Mouse (Mus musculus) intestine, postnatal 0 days (tissue): ENCODE measurements around the gene Ubxn6. TPM values are rescaled to one million over a fixed set of nuclear protein-coding genes. Genes with fewer than 3 reads are reported as not detected.

Source experiments
- ATAC-seq: fragments of 200-750 bp; cut with Nextera tagmentation; 2 replicates; pipeline ENCODE4 v1.8.0; 2017; ENCODE audit warnings: mild to moderate bottlenecking, moderate TSS enrichment, moderate library complexity
- H3K27ac ChIP-seq: fragments of 300-500 bp; sonication (generic); 2 replicates; pipeline ENCODE4 v1.5.1; 2014; ENCODE audit warnings: mild to moderate bottlenecking, low read depth, low read length, moderate library complexity
- H3K27me3 ChIP-seq: fragments of 300-500 bp; sonication (generic); replicated peaks from 2 replicates; pipeline ENCODE4 v1.6.1; 2014; ENCODE audit warnings: low read length, mixed read lengths; ENCODE audit not compliant: control insufficient read depth, insufficient read depth
- H3K36me3 ChIP-seq: fragments of 300-500 bp; sonication (generic); 2 replicates; pipeline ENCODE4 v1.6.1; 2014; ENCODE audit warnings: mild to moderate bottlenecking, moderate library complexity; ENCODE audit not compliant: control insufficient read depth, insufficient read depth
- H3K4me1 ChIP-seq: fragments of 300-500 bp; sonication (generic); replicated peaks from 2 replicates; pipeline ENCODE4 v1.6.1; 2014; ENCODE audit warnings: antibody characterized with exemption, low read length, mixed read lengths; ENCODE audit not compliant: control insufficient read depth, insufficient read depth
- H3K4me2 ChIP-seq: fragments of 300-500 bp; sonication (generic); replicated peaks from 2 replicates; pipeline ENCODE4 v1.6.1; 2014; ENCODE audit warnings: low read depth, mild to moderate bottlenecking, moderate library complexity
- H3K4me3 ChIP-seq: fragments of 300-500 bp; sonication (generic); 2 replicates; pipeline ENCODE4 v1.5.1; 2014; ENCODE audit warnings: low read depth, low read length
- H3K9ac ChIP-seq: fragments of 300-500 bp; sonication (generic); 2 replicates; pipeline ENCODE4 v1.6.1; 2014; ENCODE audit warnings: mild to moderate bottlenecking, low read depth, low read length
- H3K9me3 ChIP-seq: fragments of 300-500 bp; sonication (generic); 2 replicates; pipeline ENCODE4 v1.6.1; 2016; ENCODE audit warnings: mixed run types; ENCODE audit not compliant: control insufficient read depth
- CTCF ChIP-seq: sonication (generic); IDR thresholded peaks from 2 replicates; pipeline ENCODE4 v1.5.1; 2016; ENCODE audit warnings: low read depth, mild to moderate bottlenecking, control low read depth, antibody characterized with exemption, moderate library complexity
- whole genome bisulfite sequencing: fragments of 180-500 bp; shearing (Covaris S2); extraction: QIAGEN DNeasy Blood & Tissue Kit; methylation state at CpG from one replicate; pipeline ENCODE4 v1.1.7; 2014; 5-methylcytosine and 5-hydroxymethylcytosine counted together
- polyA plus RNA-seq: library from polyadenylated mRNA; unstranded; fragments of >200 nt; fragmentation: Nextera tagmentation; extraction: Ambion mirVana; gene quantifications from 2 replicates; pipeline ENCODE4 v1.2.1, GENCODE M21; 2015

Ubxn6 gene
- polyA plus RNA-seq, 1 experiment from 2014 or later, result 42.5 TPM

GRCm38 (mm10) chr17:56077523-56077922 is 2.7 kb upstream of the Ubxn6 start:
- H3K9me3 ChIP-seq, result no peaks in the 10 kb centered on the region
- no peak for TF ChIP-seq CTCF
- 87% methylated on average over 5 of the region's 5 CpGs for WGBS
- H3K4me2 ChIP-seq, result no peak overlapping the region
- H3K4me3 ChIP-seq, result no peak overlapping the region
- H3K27ac ChIP-seq, result no peak overlapping the region
- no peak for ATAC-seq
- H3K4me1 ChIP-seq, result 0 out of 2 replicates have a peak, but pooled peaks cover 3% of the 10 kb centered on the region
- no peaks in the 10 kb centered on the region for H3K27me3 ChIP-seq
- no peak overlapping the region for H3K9ac ChIP-seq
- peaks cover 5% of the 10 kb centered on the region for H3K36me3 ChIP-seq

GRCm38 (mm10) chr17:56074097-56074826 is 566 bp downstream of the Ubxn6 start:
- ATAC-seq, result peak; percentile 48
- H3K36me3 ChIP-seq, result peaks cover 36% of the 10 kb centered on the region
- no peak for TF ChIP-seq CTCF
- H3K27me3 ChIP-seq, result no peaks in the 10 kb centered on the region
- H3K4me2 ChIP-seq, result peak overlapping the region; percentile 81
- H3K27ac ChIP-seq, result peak overlapping the region; percentile 99
- peak overlapping the region; percentile 75 for H3K4me3 ChIP-seq
- WGBS, result 8% methylated on average over 22 of the region's 22 CpGs
- no peaks in the 10 kb centered on the region for H3K9me3 ChIP-seq
- H3K9ac ChIP-seq, result peak overlapping the region; percentile 85
- 0 out of 2 replicates have a peak, but pooled peaks cover 3% of the 10 kb centered on the region for H3K4me1 ChIP-seq

GRCm38 (mm10) chr17:56072243-56072642 is 2.6 kb downstream of the Ubxn6 start:
- Histone ChIP-seq H3K4me3 (no peak overlapping the region), H3K27me3 (no peaks in the 10 kb centered on the region), H3K4me2 (no peak overlapping the region), H3K36me3 (peaks cover 56% of the 10 kb centered on the region), H3K27ac (no peak overlapping the region), H3K9ac (no peak overlapping the region), H3K4me1 (0 out of 2 replicates have a peak, but pooled peaks cover 3% of the 10 kb centered on the region), H3K9me3 (no peaks in the 10 kb centered on the region)
- TF ChIP-seq CTCF, result no peak
- WGBS, result 92% methylated on average over 5 of the region's 5 CpGs
- ATAC-seq, result no peak

DNA sequence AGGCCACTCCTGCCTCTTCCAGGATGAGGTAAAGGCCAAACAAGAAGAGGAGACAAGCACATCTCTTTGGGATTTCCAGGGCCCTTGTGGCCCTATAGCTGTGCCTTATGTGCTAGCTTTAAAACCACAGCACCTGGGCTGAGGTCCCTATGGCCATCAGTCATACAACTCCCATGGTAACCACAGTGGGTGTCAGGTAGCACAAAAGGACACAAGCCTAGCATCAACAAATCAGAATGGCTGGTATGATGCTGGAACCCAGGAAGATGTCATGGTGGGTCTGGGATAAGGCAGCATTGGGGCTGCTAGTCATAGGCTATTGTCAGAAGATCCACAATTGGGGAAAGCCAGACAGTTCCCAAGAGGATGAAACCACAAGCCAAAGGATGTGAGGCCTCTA is 3.7 kb downstream of the Ubxn6 start:
- ATAC-seq, result no peak
- H3K27me3 ChIP-seq, result no peaks in the 10 kb centered on the region
- TF ChIP-seq CTCF, result no peak
- H3K4me2 ChIP-seq, result no peak overlapping the region
- H3K27ac ChIP-seq, result no peak overlapping the region
- 0 out of 2 replicates have a peak, but pooled peaks cover 3% of the 10 kb centered on the region for H3K4me1 ChIP-seq
- H3K36me3 ChIP-seq, result peaks cover 64% of the 10 kb centered on the region
- H3K4me3 ChIP-seq, result no peak overlapping the region
- no peaks in the 10 kb centered on the region for H3K9me3 ChIP-seq
- H3K9ac ChIP-seq, result no peak overlapping the region

GRCm38 (mm10) chr17:56069066-56069465 is 5.8 kb downstream of the Ubxn6 start:
- TF ChIP-seq CTCF, result no peak
- Histone ChIP-seq H3K4me2 (no peak overlapping the region), H3K27ac (no peak overlapping the region), H3K36me3 (peaks cover 82% of the 10 kb centered on the region), H3K27me3 (no peaks in the 10 kb centered on the region), H3K4me1 (0 out of 2 replicates have a peak, but pooled peaks cover 3% of the 10 kb centered on the region), H3K9me3 (no peaks in the 10 kb centered on the region), H3K9ac (no peak overlapping the region), H3K4me3 (no peak overlapping the region)
- no peak for ATAC-seq
- WGBS, result 95% methylated on average over 14 of the region's 14 CpGs

GRCm38 (mm10) chr17:56066451-56066850 is 8.4 kb downstream of the Ubxn6 start:
- H3K36me3 ChIP-seq, result peaks cover 92% of the 10 kb centered on the region
- H3K4me2 ChIP-seq, result no peak overlapping the region
- H3K9me3 ChIP-seq, result no peaks in the 10 kb centered on the region
- no peak overlapping the region for H3K27ac ChIP-seq
- no peak for ATAC-seq
- H3K27me3 ChIP-seq, result no peaks in the 10 kb centered on the region
- no peak overlapping the region for H3K4me3 ChIP-seq
- H3K4me1 ChIP-seq, result no peaks in the 10 kb centered on the region
- TF ChIP-seq CTCF, result no peak
- H3K9ac ChIP-seq, result no peak overlapping the region
